Mouse (Mus musculus) kidney, postnatal 0 days (tissue): ENCODE measurements at regions not wholly inside any gene's neighbourhood (a gene's known extent, or its start where the extent isn't known, plus 50 kb on each side); places are given as distances from the start of the nearest gene placed in this dataset.
"Not testable (repeated sequence)": the region's sequence is repeated elsewhere in the genome, so short reads cannot be mapped to it uniquely, and the experiment has no call there.

Experiments
- ATAC-seq: fragments of 200-750 bp; cut with Nextera tagmentation; replicated peaks from 2 replicates; pipeline ENCODE4 v1.8.0; 2017; ENCODE audit warnings: low read depth, moderate number of reproducible peaks, moderate TSS enrichment, moderate library complexity; ENCODE audit not compliant: low FRiP score
- DNase-seq: peaks from one replicate; pipeline ENCODE4 v3.0.0-alpha.2; 2016; ENCODE audit warnings: low spot score
- H3K27ac ChIP-seq: fragments of 300-500 bp; sonication (generic); 2 replicates; pipeline ENCODE4 v1.5.1; 2014; ENCODE audit warnings: mild to moderate bottlenecking
- H3K27me3 ChIP-seq: fragments of 300-500 bp; sonication (generic); 2 replicates; pipeline ENCODE4 v1.6.1; 2014; ENCODE audit warnings: low read length, mixed read lengths; ENCODE audit not compliant: insufficient read depth
- H3K36me3 ChIP-seq: fragments of 300-500 bp; sonication (generic); 2 replicates; pipeline ENCODE4 v1.6.1; 2014; ENCODE audit warnings: low read length, mixed read lengths; ENCODE audit not compliant: insufficient read depth
- H3K4me1 ChIP-seq: fragments of 300-500 bp; sonication (generic); replicated peaks from 2 replicates; pipeline ENCODE4 v1.6.1; 2014; ENCODE audit warnings: antibody characterized with exemption, low read length, mixed read lengths; ENCODE audit not compliant: insufficient read depth
- H3K4me2 ChIP-seq: fragments of 300-500 bp; sonication (generic); 2 replicates; pipeline ENCODE4 v1.6.1; 2014; ENCODE audit warnings: mild to moderate bottlenecking, low read length, moderate library complexity, mixed read lengths
- H3K4me3 ChIP-seq: fragments of 300-500 bp; sonication (generic); replicated peaks from 2 replicates; pipeline ENCODE4 v1.5.1; 2014; ENCODE audit warnings: low read depth, low read length
- H3K9ac ChIP-seq: fragments of 300-500 bp; sonication (generic); 2 replicates; pipeline ENCODE4 v1.6.1; 2014; ENCODE audit warnings: low read depth, low read length
- H3K9me3 ChIP-seq: fragments of 300-500 bp; sonication (generic); replicated peaks from 2 replicates; pipeline ENCODE4 v1.6.1; 2016; ENCODE audit warnings: low read length, inconsistent platforms, mixed read lengths
- CTCF ChIP-seq: IDR thresholded peaks from 2 replicates; pipeline ENCODE4 v1.5.1; 2016; ENCODE audit warnings: antibody characterized with exemption, low read depth, mild to moderate bottlenecking, moderate library complexity
- WGBS: fragments of 180-500 bp; shearing (Covaris S2); extraction: QIAGEN DNeasy Blood & Tissue Kit; methylation state at CpG from one replicate; pipeline ENCODE4 v1.1.7; 2014; 5-methylcytosine and 5-hydroxymethylcytosine counted together

GRCm38 (mm10) chr11:63252012-63252856 lies 123.5 kb downstream of the Pmp22 start:
- no peak overlapping the region for H3K27ac ChIP-seq
- TF ChIP-seq CTCF: no peak
- no peak overlapping the region for H3K9ac ChIP-seq
- no peak overlapping the region for H3K4me3 ChIP-seq
- no peaks in the 10 kb centered on the region for H3K36me3 ChIP-seq
- H3K4me1 ChIP-seq: peaks cover 10% of the 10 kb centered on the region; the same call in 1 of the 2 replicates
- no peaks in the 10 kb centered on the region for H3K27me3 ChIP-seq
- H3K4me2 ChIP-seq: no peak overlapping the region
- 44% methylated on average over 8 of the region's 8 CpGs for WGBS
- peak; percentile 15 for DNase-seq
- no peaks in the 10 kb centered on the region for H3K9me3 ChIP-seq
- no peak for ATAC-seq

- Histone ChIP-seq H3K4me3 (no peak overlapping the region), H3K9ac (no peak overlapping the region), H3K36me3 (no peaks in the 10 kb centered on the region), H3K4me2 (no peak overlapping the region), H3K27me3 (no peaks in the 10 kb centered on the region), H3K4me1 (peaks cover 10% of the 10 kb centered on the region; the same call in 1 of the 2 replicates), H3K9me3 (no peaks in the 10 kb centered on the region), H3K27ac (no peak overlapping the region)
- ATAC-seq (no peak), DNase-seq (peak; percentile 78)
- WGBS: 6% methylated on average over 5 of the region's 5 CpGs
- TF ChIP-seq CTCF: no peak
These were observed 124.3 kb downstream of the Pmp22 start for GRCm38 (mm10) chr11:63252968-63253602.

GRCm38 (mm10) chr11:63264432-63265061 lies 135.8 kb downstream of the Pmp22 start:
- 44% methylated on average over 9 of the region's 9 CpGs for WGBS

GRCm38 (mm10) chr11:63266290-63266689 lies 137.5 kb downstream of the Pmp22 start:
- H3K27ac ChIP-seq, ATAC-seq, H3K36me3 ChIP-seq, DNase-seq, H3K9me3 ChIP-seq, H3K27me3 ChIP-seq, H3K4me3 ChIP-seq, H3K4me1 ChIP-seq, H3K9ac ChIP-seq, H3K4me2 ChIP-seq: not testable (repeated sequence)
- WGBS: 76% methylated on average over 2 of the region's 2 CpGs

More at GRCm38 (mm10) chr11:63264432-63265061, 135.8 kb downstream of the Pmp22 start:
- H3K27me3 ChIP-seq: no peaks in the 10 kb centered on the region
- H3K36me3 ChIP-seq: no peaks in the 10 kb centered on the region
- peak overlapping the region; percentile 43 for H3K4me2 ChIP-seq
- no peaks in the 10 kb centered on the region for H3K9me3 ChIP-seq
- no peak overlapping the region for H3K9ac ChIP-seq
- H3K4me3 ChIP-seq: no peak overlapping the region
- no peaks in the 10 kb centered on the region for H3K4me1 ChIP-seq
- H3K27ac ChIP-seq: no peak overlapping the region
- DNase-seq (peak; percentile 70), ATAC-seq (no peak)
- TF ChIP-seq CTCF: peak; percentile 81

- 86% methylated on average over 5 of the region's 5 CpGs for WGBS
- ATAC-seq: no peak
- no peak overlapping the region for H3K27ac ChIP-seq
These were observed 147.9 kb downstream of the Pmp22 start for GRCm38 (mm10) chr11:63276641-63277040.

GRCm38 (mm10) chr11:63281839-63282238 lies 153.1 kb downstream of the Pmp22 start:
- H3K4me3 ChIP-seq: no peak overlapping the region
- H3K9me3 ChIP-seq: no peaks in the 10 kb centered on the region
- DNase-seq (no peak), ATAC-seq (no peak)
- 91% methylated on average over 5 of the region's 5 CpGs for WGBS
- no peak for TF ChIP-seq CTCF
- no peaks in the 10 kb centered on the region for H3K36me3 ChIP-seq
- H3K27ac ChIP-seq: no peak overlapping the region
- H3K9ac ChIP-seq: no peak overlapping the region
- no peaks in the 10 kb centered on the region for H3K4me1 ChIP-seq
- H3K4me2 ChIP-seq: no peak overlapping the region
- H3K27me3 ChIP-seq: no peaks in the 10 kb centered on the region

More at GRCm38 (mm10) chr11:63276641-63277040, 147.9 kb downstream of the Pmp22 start:
- Histone ChIP-seq H3K9me3 (no peaks in the 10 kb centered on the region), H3K36me3 (no peaks in the 10 kb centered on the region), H3K4me1 (no peaks in the 10 kb centered on the region), H3K9ac (no peak overlapping the region), H3K4me2 (no peak overlapping the region), H3K27me3 (no peaks in the 10 kb centered on the region), H3K4me3 (no peak overlapping the region)
- no peak for TF ChIP-seq CTCF
- DNase-seq: no peak
